Mouse (Mus musculus) kidney, postnatal 4 days (tissue): ENCODE results near the gene Nacad.

ENCODE experiments used
- DNase-seq, 2 experiments: peaks; one replicate each; pipeline ENCODE4 v3.0.0; 2021; ENCODE audit warnings: mixed read lengths in 2 of 2

The Nacad gene

GRCm38 (mm10) chr11:6603224-6603623 lies 2.6 kb downstream of the Nacad start:
- no peak for DNase-seq

DNA sequence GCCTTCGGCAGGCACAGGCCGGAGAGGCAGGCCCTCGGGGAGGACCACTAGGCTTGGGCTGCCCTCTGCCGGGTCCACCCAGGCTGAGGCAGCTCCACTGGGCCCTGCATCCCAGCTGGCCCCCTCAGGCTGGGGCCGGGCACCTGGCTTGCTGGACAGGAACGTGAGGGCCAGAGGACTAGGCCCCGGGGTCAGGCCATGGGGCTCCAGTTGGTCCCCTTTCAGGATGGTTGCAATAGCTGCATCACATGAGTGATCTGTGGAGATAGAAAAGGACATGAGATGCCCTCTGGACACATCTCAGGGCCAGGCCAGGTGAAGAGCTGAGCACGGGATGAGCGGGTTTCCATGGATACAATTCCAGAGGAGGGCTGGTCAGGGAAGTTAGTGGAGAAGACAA lies 3.2 kb downstream of the Nacad start:
- no peak for DNase-seq

DNA sequence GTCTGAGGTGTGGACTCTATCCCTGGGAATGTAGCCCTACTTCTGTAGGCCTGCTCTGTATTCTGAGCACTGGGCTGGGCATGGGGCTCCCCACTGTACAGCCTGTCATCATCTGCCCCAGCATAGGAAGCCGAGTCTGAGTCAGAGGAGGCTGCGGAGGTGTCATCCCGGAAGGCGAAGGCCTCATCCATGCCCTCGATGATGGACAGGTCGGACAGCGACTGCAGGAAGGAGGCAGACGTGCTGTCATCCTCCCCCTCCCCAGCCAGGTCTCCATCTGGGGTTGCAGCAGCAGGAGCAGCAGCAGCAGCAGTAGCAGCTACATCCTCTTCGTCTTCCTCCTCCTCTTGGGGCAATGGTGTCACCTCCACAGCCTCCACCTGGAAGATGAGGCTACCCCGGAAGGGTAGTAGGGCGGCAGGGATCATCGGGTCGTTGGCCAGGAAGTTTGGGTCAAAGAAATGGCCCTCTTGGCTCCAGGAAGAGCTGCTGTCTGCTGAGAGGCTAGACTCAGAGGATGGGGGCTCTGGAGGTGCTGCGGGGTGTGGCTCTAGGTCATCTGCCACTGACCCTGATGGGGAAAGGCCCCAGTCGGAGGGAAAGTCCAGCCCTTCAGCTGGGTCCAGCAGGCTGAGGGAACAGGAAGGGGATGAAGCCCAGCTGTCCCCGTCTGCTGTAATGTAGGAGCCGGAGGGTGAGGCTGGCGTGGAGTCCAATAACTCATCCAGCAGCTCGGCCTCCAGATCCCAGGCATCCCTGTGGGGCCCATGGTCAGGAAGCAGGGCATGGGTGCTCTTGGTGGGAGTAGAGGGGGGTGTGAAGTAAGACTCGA lies 4.0 kb downstream of the Nacad start:
- peak; percentile 18 to 37 for DNase-seq

GRCm38 (mm10) chr11:6600284-6600944 lies 5.4 kb downstream of the Nacad start:
- no peak for DNase-seq

DNA sequence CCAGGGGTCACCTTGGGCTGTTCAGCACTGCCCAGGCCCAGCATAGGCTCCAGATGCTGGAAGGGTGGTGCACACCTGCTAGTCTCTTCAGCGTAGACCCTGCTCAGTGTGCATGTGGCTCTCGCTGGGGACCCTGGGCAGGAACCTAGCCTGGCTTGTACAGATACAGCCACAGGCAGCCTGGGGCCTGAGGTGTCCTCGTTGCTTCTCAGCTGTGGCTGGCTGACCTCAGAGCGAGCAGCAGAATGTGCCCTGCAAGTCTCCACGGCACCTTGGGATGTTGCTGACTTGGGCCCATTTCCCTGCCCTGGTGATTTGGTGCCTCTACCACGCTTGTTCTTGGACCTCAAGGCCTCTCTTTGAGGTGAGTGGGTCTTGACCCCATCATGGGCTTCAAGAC lies 6.0 kb downstream of the Nacad start:
- no peak for DNase-seq

- DNase-seq, result peak in 1 of 2 experiments; percentile 26
Measured at GRCm38 (mm10) chr11:6599011-6599681, 6.7 kb downstream of the Nacad start.

- no peak for DNase-seq
Measured at GRCm38 (mm10) chr11:6598191-6598889, 7.5 kb downstream of the Nacad start.

DNA sequence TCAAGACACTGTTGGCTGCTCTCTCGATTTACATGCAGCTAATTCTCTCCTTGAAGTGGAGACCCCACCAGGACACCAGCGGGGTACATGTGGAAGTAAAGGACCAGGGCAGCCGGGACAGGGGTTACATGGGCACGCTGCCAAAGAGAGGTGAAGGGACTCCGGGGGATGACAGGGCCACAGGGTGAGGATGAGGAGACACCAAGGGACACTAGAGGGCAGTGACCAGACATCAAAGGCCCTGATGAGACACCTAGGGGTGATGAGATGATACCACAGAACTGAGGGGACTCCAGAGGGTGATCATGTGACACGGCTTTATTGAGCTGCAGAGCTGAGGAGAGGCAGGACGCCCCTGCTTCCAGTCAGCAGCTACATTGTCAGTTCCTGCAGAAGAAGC lies 8.3 kb downstream of the Nacad start:
- no peak for DNase-seq

DNA sequence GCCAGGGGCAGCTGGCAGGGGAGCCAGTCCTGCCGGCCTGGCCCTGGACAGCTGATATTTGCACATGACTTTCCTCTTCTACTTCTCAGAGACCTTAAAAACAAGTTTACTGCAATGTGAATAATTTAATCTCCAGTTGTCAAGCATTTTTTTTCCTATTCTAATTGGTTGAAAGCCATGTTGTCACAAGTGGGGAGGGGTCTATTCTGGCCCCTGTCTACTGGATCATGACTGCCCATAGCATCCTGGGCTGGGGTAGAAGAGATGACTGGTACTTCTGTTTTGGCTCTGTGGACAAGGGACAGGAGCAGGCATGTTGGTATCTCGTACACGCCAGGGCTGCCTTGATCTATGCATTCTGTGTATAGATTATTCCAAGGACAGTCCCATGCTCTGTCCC lies 9.2 kb downstream of the Nacad start:
- no peak for DNase-seq

DNA sequence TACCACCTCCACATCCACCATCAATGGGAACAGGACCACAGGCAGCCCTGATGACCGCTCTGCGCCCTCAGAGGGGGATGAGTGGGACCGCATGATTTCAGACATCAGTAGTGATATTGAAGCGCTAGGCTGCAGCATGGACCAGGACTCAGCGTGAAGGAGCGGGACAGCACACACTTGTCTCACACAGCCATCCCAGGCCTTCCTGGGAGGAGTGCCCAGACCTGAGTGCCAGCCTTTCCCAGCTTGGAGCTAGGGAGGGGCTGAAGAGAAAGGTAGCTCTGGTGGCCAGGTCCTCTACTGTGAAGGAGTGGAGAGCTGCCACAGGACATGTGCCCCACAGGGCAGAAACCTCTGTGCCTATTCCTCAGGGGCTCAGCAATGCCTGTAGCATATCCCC lies 9.6 kb downstream of the Nacad start:
- no peak for DNase-seq

DNA sequence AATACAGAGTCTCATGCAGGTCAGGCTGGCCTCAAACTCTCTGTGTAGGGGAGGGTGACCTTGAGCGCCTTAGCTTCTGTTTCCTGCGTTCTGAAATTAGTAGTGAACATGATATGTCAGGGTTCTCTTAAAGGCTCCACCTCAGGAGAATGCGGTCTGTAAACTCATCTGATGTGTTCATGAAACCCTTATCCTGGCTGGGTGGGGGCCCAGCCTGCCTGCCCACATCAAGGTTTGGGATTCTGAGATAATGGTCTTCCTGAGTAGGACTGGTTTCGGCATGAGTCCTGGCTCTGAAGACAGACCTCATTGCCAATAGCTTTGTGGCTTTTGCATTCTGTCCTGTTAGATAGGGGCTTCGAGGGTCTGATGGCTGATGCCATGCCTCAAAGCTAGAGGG lies 10.5 kb downstream of the Nacad start:
- no peak for DNase-seq

- no peak for DNase-seq
Measured at GRCm38 (mm10) chr11:6594845-6595244, 11.0 kb downstream of the Nacad start.

DNA sequence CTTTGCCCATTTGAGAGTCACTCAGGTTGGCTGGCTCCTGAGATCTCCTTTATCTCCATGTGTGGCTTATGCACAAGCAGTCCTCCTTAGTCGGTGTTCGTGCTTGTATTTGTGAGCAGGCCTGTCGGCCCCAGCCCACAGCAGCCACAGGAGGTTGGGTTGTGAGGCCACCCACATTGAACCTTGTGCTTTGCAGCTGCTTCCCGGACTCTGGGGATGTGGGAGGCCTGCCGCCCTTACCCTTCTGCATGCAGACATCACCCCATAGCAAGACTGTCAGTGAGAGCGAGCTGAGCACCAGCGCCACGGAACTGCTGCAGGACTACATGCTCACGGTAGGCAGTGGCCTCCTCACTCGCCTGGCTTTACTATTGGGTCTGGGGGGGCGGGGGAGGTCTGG lies 12.4 kb downstream of the Nacad start:
- no peak for DNase-seq

DNA sequence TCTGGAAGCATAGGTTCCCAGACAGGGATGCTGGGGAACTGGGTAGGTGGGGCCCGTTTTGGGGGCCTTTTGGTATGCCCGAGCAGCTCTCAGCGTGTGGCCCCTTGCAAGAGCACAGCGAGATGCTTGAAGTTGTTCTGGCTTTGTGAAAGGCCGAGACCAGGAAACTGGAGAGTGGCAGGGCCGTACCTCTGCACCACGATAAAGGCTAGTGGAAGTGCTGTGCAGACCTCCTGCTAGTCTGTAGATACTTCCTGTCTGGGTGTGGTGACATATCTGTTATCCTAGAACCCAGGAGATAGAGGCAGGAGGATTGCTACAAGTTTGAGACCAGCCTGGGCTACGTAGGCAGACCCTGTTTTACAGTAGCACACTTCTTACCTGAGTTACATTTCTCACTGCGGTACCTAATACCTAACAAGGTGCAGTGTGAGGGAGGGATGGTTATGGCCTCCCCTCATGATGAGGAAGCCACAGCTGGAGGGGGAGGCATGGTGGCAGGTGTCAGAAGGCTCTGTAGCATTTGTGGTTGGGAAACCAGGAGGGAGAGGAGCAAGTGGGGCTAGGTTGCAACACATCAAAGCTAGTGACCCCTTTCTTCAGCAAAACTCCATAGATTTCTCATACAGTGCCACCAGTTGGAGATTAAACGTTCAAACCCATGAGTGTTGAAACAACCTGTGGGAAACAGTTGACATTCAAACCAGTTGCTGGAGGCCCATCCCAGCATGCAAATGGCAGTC lies 14.7 kb downstream of the Nacad start:
- DNase-seq, result no peak

DNA sequence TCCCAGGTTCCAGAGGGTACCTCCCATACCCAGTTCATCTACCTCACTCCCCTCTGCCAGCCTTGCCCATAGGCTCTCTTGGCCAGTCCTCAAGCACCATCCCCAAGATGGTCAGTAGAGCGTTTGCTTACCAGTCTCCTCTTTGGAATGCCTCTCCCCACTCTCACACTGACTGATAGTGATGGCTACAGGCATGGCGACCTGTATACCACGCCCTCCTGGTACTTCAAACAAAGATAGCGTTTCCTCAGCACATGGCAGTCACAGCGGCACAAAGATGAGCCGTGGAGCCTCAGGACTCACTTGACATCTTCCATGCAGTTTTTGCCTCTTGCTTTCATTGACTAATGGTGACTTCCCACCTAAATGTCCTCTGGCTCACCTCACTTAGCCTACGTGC lies 16.0 kb downstream of the Nacad start:
- DNase-seq, result no peak

DNA sequence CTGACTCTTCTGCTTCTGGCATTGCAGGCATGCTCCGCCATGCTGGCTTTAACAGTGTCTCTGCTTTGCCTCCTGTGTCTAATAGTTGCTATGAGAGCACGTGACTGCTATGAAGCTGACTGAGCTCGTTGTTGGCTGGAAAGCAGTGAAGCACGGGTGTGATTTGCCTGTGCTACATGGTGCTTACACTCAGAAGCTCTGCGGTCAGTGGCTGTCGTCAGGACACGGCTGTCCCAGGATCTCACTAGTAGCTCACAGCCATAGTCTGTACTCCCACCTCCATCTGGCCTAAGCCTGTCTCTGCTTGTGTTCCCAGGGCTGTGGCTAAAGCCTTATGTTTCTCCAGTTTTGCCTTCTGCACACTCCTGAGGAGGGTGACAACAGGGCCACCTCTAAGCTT lies 17.6 kb downstream of the Nacad start:
- DNase-seq, result no peak

DNA sequence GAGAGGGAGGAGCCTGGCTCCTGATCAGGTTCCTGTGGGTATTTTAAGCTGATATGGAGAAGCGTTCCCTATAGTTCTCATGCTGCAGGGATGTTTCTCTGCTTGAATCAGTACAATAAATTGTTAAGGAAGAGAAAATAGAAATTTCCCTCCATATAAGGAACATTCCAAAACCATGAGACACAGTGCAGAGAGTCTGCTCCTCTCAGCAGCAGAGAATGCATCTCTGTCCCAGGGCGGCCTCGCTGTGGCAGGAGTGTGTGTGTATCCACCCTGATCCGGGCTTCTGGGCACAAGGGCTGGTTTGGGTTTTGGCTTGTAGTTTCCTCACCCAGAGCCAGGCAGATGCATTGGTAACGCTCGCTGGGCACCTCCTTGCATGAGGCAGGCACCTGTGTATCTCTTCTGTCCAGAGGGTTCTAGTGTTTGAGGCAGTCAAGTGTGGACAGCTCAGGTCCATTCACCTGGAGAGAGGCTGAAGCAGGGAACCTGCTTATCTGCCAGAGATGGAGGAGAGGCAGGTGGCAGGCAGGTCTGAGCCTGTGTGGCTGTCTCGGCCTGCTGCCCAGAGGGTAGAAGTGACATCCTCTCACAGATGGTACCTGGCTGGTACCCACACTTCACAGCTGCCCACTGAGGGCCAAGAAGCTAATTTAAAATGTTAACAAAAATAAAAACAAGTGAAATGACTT lies 18.5 kb downstream of the Nacad start:
- no peak for DNase-seq

DNA sequence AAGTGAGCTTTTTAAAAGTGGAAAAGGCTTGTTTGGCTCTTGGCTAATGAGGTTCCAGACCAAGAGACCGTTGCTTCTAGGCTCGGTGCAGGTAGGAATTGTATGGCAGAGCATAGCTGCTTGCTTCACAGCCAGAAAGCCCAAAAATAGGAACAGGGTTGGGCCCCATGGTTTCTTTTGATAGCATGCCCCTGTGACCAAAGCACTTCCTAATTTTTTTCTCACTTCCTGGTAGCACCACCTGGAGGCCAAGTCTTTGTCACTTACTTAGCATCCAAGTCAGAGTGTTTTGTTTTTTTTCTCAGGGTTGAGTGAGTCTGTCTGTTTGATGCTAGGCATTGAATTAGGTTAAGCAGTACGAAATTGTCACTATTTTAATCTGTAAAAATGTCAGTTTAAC lies 19.2 kb downstream of the Nacad start:
- DNase-seq, result no peak

DNA sequence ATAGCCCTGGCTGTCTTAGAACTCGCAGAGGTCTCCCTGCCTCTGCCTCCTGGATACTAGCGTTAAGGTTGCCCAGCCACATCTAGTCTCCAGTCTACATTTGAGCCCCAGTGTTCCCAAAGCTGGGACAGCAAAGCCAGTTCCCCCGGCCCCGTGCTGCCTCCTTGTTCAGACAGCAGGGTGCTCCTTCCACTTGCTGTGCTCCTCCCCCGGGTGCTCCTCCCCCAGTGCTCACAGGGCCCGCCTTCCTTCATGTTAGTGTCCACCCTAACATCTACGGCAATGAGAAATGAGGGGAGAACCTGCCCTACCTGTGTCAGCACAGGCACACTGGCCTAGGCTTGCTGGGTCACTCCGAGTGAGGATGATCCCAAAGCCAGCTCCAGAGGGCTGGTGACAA lies 20.1 kb downstream of the Nacad start:
- no peak for DNase-seq

- no peak for DNase-seq
Measured at GRCm38 (mm10) chr11:6581560-6581959, 24.3 kb downstream of the Nacad start.

- DNase-seq, result no peak
Measured at GRCm38 (mm10) chr11:6580065-6580750, 25.6 kb downstream of the Nacad start.
